In genomic region chr12:16190706-16191105, GRCm38 (mm10) we compare ENCODE assay signal across 17 mouse cellular contexts.
DNase-seq lines count a peak whose midpoint lies in the region; ATAC-seq and TF ChIP-seq lines count a peak whose summit lies in the region.
"Had no signal": no experiment of that assay in that cellular context is flagged by ENCODE, and none has a peak within 500 bp of the region (broad histone marks: within the 10 kb centered on the region; RNA-seq: fewer than 3 reads in every experiment).

No protein-coding gene starts in this region.

- peak overlapping the region; percentile 25; the same call in 1 of the 2 replicates for H3K27ac ChIP-seq in heart, postnatal 0 days (ENCODE audit: low read depth)
- H3K27ac ChIP-seq in liver, embryonic 12.5 days = no peak overlapping the region
- no peak overlapping the region for H3K27ac ChIP-seq in liver, embryonic 11.5 days (ENCODE audit: low read depth, low read length)
- H3K27ac ChIP-seq: kidney, embryonic 15.5 days; limb, embryonic 13.5 days; macrophage had no signal

- TF ChIP-seq EP300 in heart, postnatal 0 days (IDR thresholded peaks at IDR 0.05; ENCODE audit: low read depth) = no peak

- ATAC-seq in heart, postnatal 0 days (ENCODE audit: insufficient read depth, low read depth) = peak; percentile 77; the same call in 1 of the 2 replicates
- no peak for ATAC-seq in liver, embryonic 12.5 days
- no peak for ATAC-seq in liver, embryonic 11.5 days (replicated peaks; ENCODE audit: low FRiP score)
- ATAC-seq: forebrain, embryonic 14.5 days; midbrain, embryonic 16.5 days had no signal

- no peak overlapping the region for H3K4me3 ChIP-seq in heart, postnatal 0 days (ENCODE audit: low read depth, low read length)
- no peak overlapping the region for H3K4me3 ChIP-seq in liver, embryonic 12.5 days
- H3K4me3 ChIP-seq in liver, embryonic 11.5 days (ENCODE audit: low read depth, low read length) = no peak overlapping the region
- H3K4me3 ChIP-seq: kidney, embryonic 15.5 days; limb, embryonic 13.5 days had no signal

- H3K27me3 ChIP-seq in heart, postnatal 0 days (ENCODE audit: control insufficient read depth, insufficient read depth, low read length) = no peaks in the 10 kb centered on the region
- no peaks in the 10 kb centered on the region; the same call in 1 of the 2 replicates for H3K27me3 ChIP-seq in liver, embryonic 12.5 days (replicated peaks)
- peaks cover 3% of the 10 kb centered on the region; the same call in 1 of the 2 replicates for H3K27me3 ChIP-seq in liver, embryonic 11.5 days (replicated peaks; ENCODE audit: control insufficient read depth, insufficient read depth, low read length)
- H3K27me3 ChIP-seq: limb, embryonic 13.5 days had no signal

- WGBS in heart, postnatal 0 days = 25% methylated on average over 3 of the region's 3 CpGs
- WGBS in liver, embryonic 12.5 days (ENCODE audit: insufficient replicate concordance) = 62% methylated on average over 3 of the region's 3 CpGs
- 60% methylated on average over 3 of the region's 3 CpGs for WGBS in liver, embryonic 11.5 days

- intact Hi-C loops in heart, postnatal 25 days (cut with DNase I) = no loop called here

- H3K4me1 ChIP-seq in heart, postnatal 0 days (ENCODE audit: control insufficient read depth, insufficient read depth) = peaks cover 19% of the 10 kb centered on the region
- H3K4me1 ChIP-seq in liver, embryonic 12.5 days = peaks cover 8% of the 10 kb centered on the region
- peaks cover 6% of the 10 kb centered on the region; the same call in 1 of the 2 replicates for H3K4me1 ChIP-seq in liver, embryonic 11.5 days (replicated peaks; ENCODE audit: control insufficient read depth, insufficient read depth, low read length)

- no peaks in the 10 kb centered on the region for H3K36me3 ChIP-seq in heart, postnatal 0 days (replicated peaks; ENCODE audit: control insufficient read depth, insufficient read depth, low read length)
- no peaks in the 10 kb centered on the region for H3K36me3 ChIP-seq in liver, embryonic 12.5 days
- no peaks in the 10 kb centered on the region for H3K36me3 ChIP-seq in liver, embryonic 11.5 days (ENCODE audit: control insufficient read depth, insufficient read depth, low read length)
- H3K36me3 ChIP-seq: kidney, embryonic 15.5 days; limb, embryonic 13.5 days had no signal

- no peak overlapping the region for H3K9ac ChIP-seq in heart, postnatal 0 days (replicated peaks; ENCODE audit: low read depth, low read length)
- no peak overlapping the region for H3K9ac ChIP-seq in liver, embryonic 12.5 days
- H3K9ac ChIP-seq in liver, embryonic 11.5 days (ENCODE audit: low read depth, low read length) = no peak overlapping the region
- H3K9ac ChIP-seq: kidney, embryonic 15.5 days; limb, embryonic 13.5 days had no signal

- no peak for TF ChIP-seq CTCF in heart, postnatal 0 days (IDR thresholded peaks at IDR 0.05; ENCODE audit: low read depth)

- no peak overlapping the region for H3K4me2 ChIP-seq in heart, postnatal 0 days (ENCODE audit: low read depth, low read length)
- H3K4me2 ChIP-seq in liver, embryonic 12.5 days = no peak overlapping the region
- no peak overlapping the region for H3K4me2 ChIP-seq in liver, embryonic 11.5 days
- H3K4me2 ChIP-seq: kidney, embryonic 15.5 days; limb, embryonic 13.5 days had no signal

- no peaks in the 10 kb centered on the region for H3K9me3 ChIP-seq in heart, postnatal 0 days (replicated peaks; ENCODE audit: control insufficient read depth, low read length)
- no peaks in the 10 kb centered on the region for H3K9me3 ChIP-seq in liver, embryonic 12.5 days (replicated peaks)
- H3K9me3 ChIP-seq in liver, embryonic 11.5 days (ENCODE audit: control insufficient read depth, low read length) = no peaks in the 10 kb centered on the region
- H3K9me3 ChIP-seq: kidney, embryonic 15.5 days; limb, embryonic 13.5 days had no signal

- peak; percentile 12 for DNase-seq in embryo, embryonic 11 days
- DNase-seq in embryo, embryonic 10.5 days (ENCODE audit: low spot score) = no peak
- peak; percentile 58 for DNase-seq in heart, postnatal 0 days (ENCODE audit: low spot score)
- DNase-seq in heart, postnatal 25 days (ENCODE audit: low spot score) = no peak
- DNase-seq in 3T3-L1 (ENCODE audit: low read depth, low spot score) = peak; percentile 44
- DNase-seq in heart, postnatal 4 days = peak; percentile 41
- DNase-seq in liver, embryonic 11.5 days (ENCODE audit: low spot score) = no peak
- DNase-seq: adrenal gland, postnatal 10 days; cerebellum, adult 9-11 months; gastrocnemius, postnatal 10 days; lung, adult 18-20 months had no signal

Comparison
In these comparisons a context has a peak if more than half of its experiments do, and no peak if none do; other contexts are left out.
1. DNase-seq: peak in embryo, embryonic 11 days (single experiment), heart, postnatal 0 days (single experiment), 3T3-L1 (single experiment) and heart, postnatal 4 days (single experiment); none in embryo, embryonic 10.5 days (single experiment), heart, postnatal 25 days (single experiment) and liver, embryonic 11.5 days (single experiment).